Mouse (Mus musculus) central nervous system, embryonic 18 days (tissue): ENCODE data around the gene Zcrb1. TPM values are rescaled to one million over a fixed set of nuclear protein-coding genes. Genes with fewer than 3 reads are reported as not detected.

Source experiments
- polyA plus RNA-seq: library from polyadenylated mRNA; depleted of rRNA; stranded (reverse); fragments of >200 nt; gene quantifications from 2 replicates; pipeline ENCODE4 v1.2.3, GENCODE M21; 2012; rRNA removed

Gene Zcrb1
- 134 and 140 TPM in 2 replicates for polyA plus RNA-seq

GRCm38 (mm10) chr15:93397826-93398698 lies at the start of gene Zcrb1, which contains the start of gene Pphln1:
Zcrb1 (minus strand) TSS chr15:93398334.
Pphln1 (plus strand) TSS chr15:93398350.

GRCm38 (mm10) chr15:93336925-93337761 lies 61.0 kb downstream of the Zcrb1 start, which contains the start of gene Yaf2:
Yaf2 (minus strand) TSS chr15:93336935.

Other genes starting within 250 kb of the Zcrb1 start
- gene Gxylt1, start 123.2 kb downstream of the Zcrb1 start, polyA plus RNA-seq: 7.1 and 7.6 TPM in 2 replicates
- 77.8 and 86.8 TPM in 2 replicates for gene Yaf2, start 61.4 kb downstream of the Zcrb1 start, polyA plus RNA-seq
- 20.9 and 23.1 TPM in 2 replicates for gene Pphln1, start within 50 bp of the Zcrb1 start, polyA plus RNA-seq
- gene Prickle1, start 197.6 kb upstream of the Zcrb1 start, polyA plus RNA-seq: 10.6 and 11.9 TPM in 2 replicates